Mouse (Mus musculus) heart, adult 2 months (tissue): ENCODE data around the gene Zfp990.
"Not testable (repeated sequence)": the region's sequence is repeated elsewhere in the genome, so short reads cannot be mapped to it uniquely, and the experiment has no call there.

ENCODE experiments used
- CTCF ChIP-seq: fragments of 200-600 bp; IDR thresholded peaks from 2 replicates; pipeline ENCODE4 v1.8.1; 2022; ENCODE audit warnings: antibody characterized with exemption, mild to moderate bottlenecking, moderate library complexity
- EP300 ChIP-seq: fragments of 200-500 bp; IDR thresholded peaks from 2 replicates; pipeline ENCODE4 v1.6.1; 2011; ENCODE audit warnings: low read depth, low read length, control low read depth; ENCODE audit not compliant: insufficient read depth
- POLR2A ChIP-seq: fragments of 200-500 bp; IDR thresholded peaks from 2 replicates; pipeline ENCODE4 v1.6.1; 2011; ENCODE audit warnings: mild to moderate bottlenecking, low read depth, low read length, control low read depth; ENCODE audit not compliant: insufficient read depth

DNA sequence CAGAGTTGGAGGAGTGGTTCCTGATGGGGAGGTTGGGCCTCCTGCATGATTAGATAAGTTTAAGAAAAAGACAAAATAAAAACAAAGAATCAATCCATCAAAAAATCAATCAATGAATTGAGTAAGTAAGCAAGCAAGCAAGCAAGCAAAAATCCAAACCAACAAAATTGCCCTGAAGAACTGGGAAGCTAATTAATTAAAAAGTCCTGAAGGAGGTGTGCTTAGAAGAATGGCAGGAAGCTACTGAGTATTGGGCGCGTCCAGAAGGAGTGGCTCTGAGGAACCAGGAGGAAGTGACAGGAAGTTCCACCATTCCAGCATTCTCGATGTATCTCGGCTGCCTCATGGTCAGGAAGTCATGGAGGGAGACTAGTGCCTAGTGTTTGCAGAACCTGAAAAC is at the start of gene Zfp990:
- TF ChIP-seq CTCF, EP300, POLR2A: not testable (repeated sequence)
